Mouse (Mus musculus) spleen, postnatal 4 days (tissue): ENCODE data around the gene Ptpro.

Experiments
- DNase-seq, 2 experiments: peaks; one replicate each; pipeline ENCODE4 v3.0.0; 2022; ENCODE audit warnings: low spot score in 2 of 2

Ptpro gene

DNA sequence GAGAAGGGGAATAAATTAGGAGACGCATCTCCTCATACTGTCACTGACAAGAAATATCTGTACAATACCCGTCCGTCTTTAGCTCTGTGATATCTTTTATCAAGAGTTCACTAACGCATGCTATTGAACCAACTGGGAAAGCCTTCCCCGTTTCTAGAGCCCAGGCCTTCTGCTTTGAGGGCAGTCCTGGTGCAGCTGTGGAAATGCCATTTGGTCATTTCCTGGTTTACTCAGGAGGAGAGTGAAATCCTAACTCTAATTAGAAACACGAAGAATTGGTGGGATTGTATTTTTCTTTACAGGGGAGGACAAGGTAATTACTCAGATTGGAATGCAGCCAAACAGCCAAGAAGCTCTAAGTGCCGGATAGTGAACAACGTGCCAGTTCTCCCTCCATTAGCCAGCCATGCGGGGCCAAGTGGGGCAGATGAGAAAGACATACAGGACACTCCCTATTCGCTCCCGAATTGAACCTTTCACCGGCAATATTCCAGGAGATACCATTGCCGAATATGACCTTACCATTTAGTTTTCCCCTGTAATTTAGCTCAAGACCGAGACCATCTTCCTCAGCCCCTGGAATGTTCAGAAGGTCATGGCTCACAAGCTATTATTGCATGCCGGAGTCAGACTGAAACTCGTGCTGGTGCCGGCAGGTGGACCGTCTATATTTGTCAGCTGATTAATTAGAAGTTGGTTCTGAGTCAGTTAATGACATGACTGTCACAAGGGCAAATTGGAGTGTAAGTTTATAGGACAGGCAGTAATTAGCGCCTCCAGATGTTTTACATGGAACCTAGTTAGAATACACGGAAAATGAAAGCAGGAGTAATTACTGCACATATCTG is 43.1 kb downstream of the Ptpro start:
- DNase-seq = no peak

GRCm38 (mm10) chr6:137302561-137302960 is 50.4 kb downstream of the Ptpro start:
- no peak for DNase-seq

DNA sequence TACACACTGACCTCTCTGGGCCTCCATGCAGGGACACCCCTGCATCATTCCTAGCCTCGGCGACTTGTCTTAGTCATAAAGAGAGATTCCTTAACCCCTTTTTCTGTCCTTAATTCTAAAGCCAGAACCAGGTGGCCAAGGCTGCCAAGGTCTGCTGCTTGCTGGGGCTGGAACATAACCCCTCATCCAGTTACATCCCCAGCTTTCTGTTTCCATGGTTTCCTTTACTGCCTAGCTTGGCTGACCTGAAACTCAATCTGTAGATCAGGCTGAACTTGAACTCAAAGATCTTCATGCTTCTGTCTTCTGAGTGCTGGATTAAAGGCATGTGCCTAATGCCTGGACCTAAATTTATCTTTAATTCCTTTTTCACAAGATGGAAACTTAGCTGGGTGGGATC is 51.7 kb downstream of the Ptpro start:
- no peak for DNase-seq

- no peak for DNase-seq
Measured at GRCm38 (mm10) chr6:137315265-137315664, 63.1 kb downstream of the Ptpro start.

DNA sequence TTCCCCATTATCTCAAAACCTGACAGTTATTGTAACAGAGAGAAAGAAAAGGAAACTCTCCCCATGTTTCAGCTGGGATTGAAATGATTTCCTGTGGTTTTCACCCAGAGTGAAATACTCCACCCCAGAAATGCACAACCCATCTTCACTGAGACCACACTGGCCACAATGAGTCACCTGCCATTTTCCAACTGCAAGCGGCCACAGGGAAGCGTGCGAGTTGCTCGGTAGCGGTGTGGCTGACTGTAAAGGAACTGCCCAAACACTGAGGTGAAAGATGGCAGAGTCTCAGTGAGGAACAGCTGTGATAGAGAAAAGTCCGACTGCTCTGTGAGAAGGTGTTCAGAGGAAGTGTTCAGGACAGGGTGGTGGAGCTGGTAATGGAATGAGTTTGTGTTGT is 64.2 kb downstream of the Ptpro start:
- DNase-seq = no peak

- no peak for DNase-seq
Measured at GRCm38 (mm10) chr6:137317509-137317908, 65.4 kb downstream of the Ptpro start.

DNA sequence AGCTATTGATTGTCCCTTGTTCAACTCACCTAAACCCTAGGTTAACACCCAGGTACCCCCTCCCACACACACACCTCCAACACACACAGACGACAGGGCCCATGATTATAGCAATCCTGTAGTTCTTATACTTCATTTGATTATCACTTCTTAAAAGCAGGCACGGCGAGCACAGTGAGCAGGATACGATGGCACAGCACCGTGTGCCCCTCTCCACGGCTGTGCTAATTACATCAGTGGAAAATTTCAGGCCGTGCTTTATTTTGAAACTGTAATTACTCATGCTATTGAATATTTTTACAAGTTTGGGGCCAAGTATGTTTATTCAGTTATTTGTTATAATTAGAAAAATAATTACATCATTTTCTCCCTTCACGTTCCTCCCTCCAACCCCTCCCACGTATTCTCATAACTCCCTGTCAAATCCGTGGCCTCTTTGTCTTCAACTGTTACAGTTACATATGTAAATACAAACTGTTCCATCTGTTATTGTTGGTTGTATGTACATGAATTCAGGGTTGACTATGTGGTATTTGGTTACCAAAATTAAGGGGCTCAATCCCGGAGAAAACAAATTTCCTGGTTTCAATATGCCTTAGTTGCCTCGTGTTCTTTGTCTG is 66.2 kb downstream of the Ptpro start:
- no peak for DNase-seq

- DNase-seq = no peak
Measured at GRCm38 (mm10) chr6:137319658-137320057, 67.5 kb downstream of the Ptpro start.

GRCm38 (mm10) chr6:137327718-137328117 is 75.6 kb downstream of the Ptpro start:
- no peak for DNase-seq

DNA sequence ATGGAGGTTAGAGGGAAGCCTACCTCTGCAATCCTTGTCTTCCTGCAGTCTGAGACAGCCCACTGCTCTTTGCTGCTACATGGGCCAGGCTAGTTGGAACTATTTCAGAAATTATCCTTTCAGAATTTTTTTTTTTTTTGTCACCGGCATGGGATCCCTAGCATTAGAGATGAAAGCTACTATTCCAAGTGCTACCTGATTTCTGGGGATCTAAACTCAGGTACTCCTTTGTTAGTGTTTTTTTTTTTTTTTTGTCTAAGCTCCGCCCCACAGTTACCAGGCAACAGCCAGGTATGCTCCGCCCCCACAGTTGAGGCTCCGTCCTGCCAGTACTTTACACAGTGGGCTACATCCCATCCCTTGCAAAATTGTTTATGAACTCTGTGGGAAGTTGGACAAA is 76.1 kb downstream of the Ptpro start:
- no peak for DNase-seq

DNA sequence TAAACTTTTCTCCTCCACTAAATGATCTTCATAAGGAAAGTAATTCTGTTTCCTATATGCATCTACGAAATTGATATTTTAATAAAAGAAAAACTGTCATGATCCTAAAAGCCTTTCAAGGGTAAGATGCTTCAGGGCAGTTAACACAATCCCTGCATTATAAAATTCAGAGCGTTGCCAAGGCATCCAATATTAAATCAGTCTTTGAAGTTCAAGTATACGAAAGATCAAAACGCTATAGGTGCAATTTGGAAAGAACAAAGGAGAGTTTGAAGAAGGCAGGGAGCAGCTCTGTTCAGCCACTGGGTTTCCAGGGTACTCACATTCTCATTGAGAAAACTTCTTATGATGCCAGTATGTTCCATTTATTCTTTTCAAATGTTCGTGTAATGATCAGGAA is 78.7 kb downstream of the Ptpro start:
- DNase-seq = no peak

DNA sequence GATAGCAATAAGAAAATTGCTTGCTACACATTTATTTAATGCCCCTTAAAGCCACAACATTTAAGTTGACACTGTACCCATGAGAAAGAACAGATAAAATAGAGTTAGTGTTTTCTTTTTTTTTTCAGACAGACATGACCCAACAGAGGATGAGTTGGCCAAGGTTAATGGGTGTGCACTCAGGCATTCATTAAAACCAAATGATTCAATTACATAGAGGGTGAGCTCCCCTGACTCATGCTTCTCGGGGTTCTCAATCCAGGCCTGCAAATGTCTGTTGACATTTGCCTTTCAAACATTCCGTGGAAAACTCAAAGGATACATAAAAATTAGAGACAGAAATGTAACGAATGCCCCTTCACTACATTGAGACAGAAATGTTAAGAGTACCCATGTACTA is 79.7 kb downstream of the Ptpro start:
- no peak for DNase-seq

DNA sequence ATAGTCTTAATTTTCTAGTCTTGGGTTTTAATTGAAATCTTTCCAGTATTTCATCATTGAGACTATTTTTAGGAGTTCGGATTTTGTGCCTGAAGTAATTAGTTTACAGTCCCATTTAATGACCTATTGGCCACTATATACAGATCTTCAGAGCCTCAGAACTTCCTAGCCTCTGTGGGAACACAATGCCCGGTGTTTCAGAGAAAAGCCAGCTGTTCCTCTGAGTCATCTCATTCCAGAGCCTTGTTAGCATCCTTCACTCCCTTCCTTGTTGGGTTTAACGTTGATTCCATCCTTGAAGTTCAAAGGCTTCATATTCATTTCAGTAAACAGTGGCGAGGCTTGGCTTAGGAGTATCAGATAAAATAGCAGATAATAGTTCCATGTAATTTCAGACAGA is 87.0 kb downstream of the Ptpro start:
- DNase-seq = no peak

DNA sequence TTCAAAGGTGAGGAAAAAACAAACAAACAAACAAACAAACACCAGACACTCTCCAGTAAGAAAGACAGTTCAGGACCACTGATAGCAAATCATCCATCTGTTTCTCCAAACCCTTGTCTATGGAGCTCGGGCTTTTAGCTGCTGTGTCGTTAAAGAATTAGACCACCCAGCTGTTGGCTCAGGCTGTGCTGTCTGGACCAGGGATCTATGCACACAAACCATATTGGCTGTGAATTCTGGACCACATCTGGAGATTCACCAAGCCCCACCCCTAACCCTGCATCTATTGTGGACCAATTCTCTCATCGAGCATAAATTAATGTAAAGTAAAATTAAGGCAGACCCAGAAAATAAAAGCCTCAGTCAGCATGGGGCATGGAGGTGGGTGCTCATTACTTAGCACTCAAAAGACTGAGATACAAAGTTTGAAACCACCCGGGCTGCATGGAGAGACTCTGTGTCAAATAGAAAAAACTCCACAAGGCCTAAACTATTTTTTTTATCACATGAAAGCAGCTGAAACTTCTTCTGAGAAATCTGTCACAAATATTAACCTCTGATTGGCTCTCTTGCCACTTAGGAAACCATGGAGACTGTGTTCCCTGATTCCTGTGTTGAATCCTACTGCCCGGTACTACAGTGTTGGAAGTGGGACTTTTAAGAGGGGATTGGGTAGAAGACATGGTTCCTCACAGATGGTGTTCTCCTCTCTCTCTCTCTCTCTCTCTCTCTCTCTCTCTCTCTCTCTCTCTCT is 91.7 kb downstream of the Ptpro start:
- DNase-seq = no peak

- DNase-seq = no peak
Measured at GRCm38 (mm10) chr6:137360166-137360565, 108.0 kb downstream of the Ptpro start.

- DNase-seq = no peak
Measured at GRCm38 (mm10) chr6:137362216-137362615, 110.1 kb downstream of the Ptpro start.

DNA sequence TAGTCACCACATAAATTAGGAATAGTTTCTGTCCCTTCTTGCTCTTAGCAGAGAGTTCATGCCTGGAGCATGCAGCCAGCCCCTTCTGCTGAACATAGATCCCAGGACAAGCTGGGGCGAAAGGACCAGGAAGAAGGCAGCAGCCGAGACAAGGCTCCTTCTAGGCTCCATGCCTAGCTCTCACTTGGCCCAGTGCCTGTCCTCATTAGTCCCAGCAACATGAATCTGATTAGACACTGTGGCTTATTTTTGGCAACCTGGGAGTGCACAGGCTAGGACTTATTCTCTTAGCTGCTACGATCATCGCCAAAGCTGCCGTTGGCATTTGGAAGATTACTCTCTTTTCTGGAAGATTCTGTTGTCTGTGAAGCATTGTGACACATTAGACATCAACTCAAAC is 112.6 kb downstream of the Ptpro start:
- no peak for DNase-seq

GRCm38 (mm10) chr6:137365637-137366036 is 113.5 kb downstream of the Ptpro start:
- DNase-seq = no peak

DNA sequence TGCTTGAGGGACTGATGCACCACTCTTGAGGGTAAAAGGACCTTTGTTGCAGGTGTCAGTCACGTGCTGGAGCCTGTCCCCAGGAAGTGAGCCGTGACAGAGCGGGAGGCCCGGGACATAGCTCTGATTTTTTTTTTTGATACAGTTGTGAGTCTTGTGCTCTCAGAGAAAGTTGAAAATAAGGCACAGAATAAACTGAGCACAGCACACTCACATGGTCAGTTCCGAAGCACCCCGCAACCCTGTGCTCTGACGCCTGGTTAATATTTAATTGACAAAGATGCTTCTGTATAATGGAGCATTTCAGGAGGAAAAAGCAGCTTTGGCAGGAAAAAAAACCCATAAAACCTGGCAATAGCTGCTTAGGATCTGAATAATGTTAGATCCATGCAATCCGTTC is 118.6 kb downstream of the Ptpro start:
- DNase-seq = no peak

GRCm38 (mm10) chr6:137371455-137371854 is 119.3 kb downstream of the Ptpro start:
- DNase-seq = no peak

DNA sequence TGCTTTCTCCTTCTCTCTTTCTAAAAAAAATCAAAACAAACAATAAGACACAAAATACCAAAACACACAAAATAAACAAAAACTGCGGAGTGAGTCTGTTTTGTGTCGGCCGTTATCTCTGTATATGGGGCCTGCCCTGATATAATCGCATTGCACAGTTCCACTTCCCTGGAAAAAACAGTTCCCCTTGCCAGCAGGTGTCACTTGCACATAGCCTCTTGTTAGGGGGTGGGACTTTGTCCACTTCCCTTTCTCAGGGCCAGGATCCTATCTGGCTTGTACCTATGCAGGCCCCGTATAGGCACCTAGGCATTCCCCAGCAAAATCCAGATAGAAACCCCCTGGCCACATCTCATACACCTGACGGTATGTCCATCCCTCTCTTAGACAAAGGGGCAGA is 121.8 kb downstream of the Ptpro start:
- no peak for DNase-seq

- DNase-seq = no peak
Measured at GRCm38 (mm10) chr6:137382546-137382945, 130.4 kb downstream of the Ptpro start.

GRCm38 (mm10) chr6:137386344-137386743 is 134.2 kb downstream of the Ptpro start:
- peak in 1 of 2 experiments; percentile 25 for DNase-seq
